Mouse (Mus musculus) testis, adult 2 months (tissue): ENCODE measurements around the gene Cyp2d9. TPM values are rescaled to one million over a fixed set of nuclear protein-coding genes. Genes with fewer than 3 reads are reported as not detected.

ENCODE experiments used
- H3K27ac ChIP-seq: fragments of 200-500 bp; 2 replicates; pipeline ENCODE4 v1.5.1; 2012; ENCODE audit warnings: low read depth, low read length; ENCODE audit not compliant: control insufficient read depth, insufficient read depth
- H3K27me3 ChIP-seq: fragments of 200-500 bp; 2 replicates; pipeline ENCODE4 v1.6.1; 2012; ENCODE audit warnings: mild to moderate bottlenecking, low read length, moderate library complexity; ENCODE audit not compliant: control insufficient read depth, insufficient read depth
- H3K36me3 ChIP-seq: fragments of 200-500 bp; 2 replicates; pipeline ENCODE4 v1.6.1; 2012; ENCODE audit warnings: mild to moderate bottlenecking, low read length; ENCODE audit not compliant: control insufficient read depth, insufficient read depth
- H3K4me1 ChIP-seq: fragments of 200-500 bp; 2 replicates; pipeline ENCODE4 v1.6.1; 2012; ENCODE audit warnings: low read length; ENCODE audit not compliant: control insufficient read depth, insufficient read depth
- H3K4me3 ChIP-seq: fragments of 200-500 bp; 2 replicates; pipeline ENCODE4 v1.5.1; 2012; ENCODE audit warnings: low read depth, mild to moderate bottlenecking, low read length, moderate library complexity, mixed read lengths; ENCODE audit not compliant: control insufficient read depth
- CTCF ChIP-seq: fragments of 200-500 bp; IDR thresholded peaks from 2 replicates; pipeline ENCODE4 v1.5.1; 2012; ENCODE audit warnings: low read depth, mild to moderate bottlenecking, inconsistent platforms, low read length, moderate library complexity; ENCODE audit not compliant: control insufficient read depth, insufficient read depth, insufficient replicate concordance
- POLR2A ChIP-seq: fragments of 200-500 bp; IDR thresholded peaks from 2 replicates; pipeline ENCODE4 v1.6.1; 2012; ENCODE audit warnings: low read depth, mild to moderate bottlenecking, inconsistent platforms, low read length, moderate library complexity; ENCODE audit not compliant: control insufficient read depth
- polyA plus RNA-seq: library from polyadenylated mRNA; depleted of rRNA; stranded (reverse); fragments of >200 nt; gene quantifications from 2 replicates; pipeline ENCODE4 v1.2.3, GENCODE M21; 2012

Cyp2d9 gene
- polyA plus RNA-seq, 1 experiment, result not detected

GRCm38 (mm10) chr15:82423471-82423870, 9.8 kb upstream of the Cyp2d9 start:
- no peaks in the 10 kb centered on the region for H3K4me1 ChIP-seq
- TF ChIP-seq CTCF (no peak), POLR2A (no peak)
- no peak overlapping the region for H3K27ac ChIP-seq
- H3K27me3 ChIP-seq, result no peaks in the 10 kb centered on the region
- H3K4me3 ChIP-seq, result no peak overlapping the region
- no peaks in the 10 kb centered on the region for H3K36me3 ChIP-seq

GRCm38 (mm10) chr15:82433621-82434020, 384 bp downstream of the Cyp2d9 start:
- Histone ChIP-seq H3K36me3 (no peaks in the 10 kb centered on the region), H3K27me3 (no peaks in the 10 kb centered on the region)

GRCm38 (mm10) chr15:82434541-82434940, 1.3 kb downstream of the Cyp2d9 start:
- Histone ChIP-seq H3K27me3 (no peaks in the 10 kb centered on the region), H3K4me3 (no peak overlapping the region), H3K36me3 (no peaks in the 10 kb centered on the region), H3K27ac (no peak overlapping the region), H3K4me1 (no peaks in the 10 kb centered on the region)
- TF ChIP-seq CTCF (no peak), POLR2A (no peak)

More at GRCm38 (mm10) chr15:82433621-82434020, 384 bp downstream of the Cyp2d9 start:
- no peak overlapping the region for H3K4me3 ChIP-seq
- no peak overlapping the region for H3K27ac ChIP-seq
- H3K4me1 ChIP-seq, result no peaks in the 10 kb centered on the region
- no peak for TF ChIP-seq POLR2A
- TF ChIP-seq CTCF, result no peak

GRCm38 (mm10) chr15:82435011-82435410, 1.8 kb downstream of the Cyp2d9 start:
- no peak overlapping the region for H3K4me3 ChIP-seq
- no peak for TF ChIP-seq CTCF
- no peak for TF ChIP-seq POLR2A
- no peaks in the 10 kb centered on the region for H3K36me3 ChIP-seq
- no peak overlapping the region for H3K27ac ChIP-seq
- H3K27me3 ChIP-seq, result no peaks in the 10 kb centered on the region
- no peaks in the 10 kb centered on the region for H3K4me1 ChIP-seq

GRCm38 (mm10) chr15:82435606-82436005, 2.4 kb downstream of the Cyp2d9 start:
- Histone ChIP-seq H3K4me3 (no peak overlapping the region), H3K27ac (no peak overlapping the region), H3K4me1 (no peaks in the 10 kb centered on the region), H3K27me3 (no peaks in the 10 kb centered on the region), H3K36me3 (no peaks in the 10 kb centered on the region)
- no peak for TF ChIP-seq CTCF

- Histone ChIP-seq H3K27me3 (no peaks in the 10 kb centered on the region), H3K4me1 (no peaks in the 10 kb centered on the region), H3K36me3 (no peaks in the 10 kb centered on the region), H3K4me3 (no peak overlapping the region), H3K27ac (no peak overlapping the region)
- TF ChIP-seq POLR2A (no peak), CTCF (no peak)
Measured at GRCm38 (mm10) chr15:82437975-82438617, 4.9 kb downstream of the Cyp2d9 start.

GRCm38 (mm10) chr15:82443658-82444057, 10.4 kb downstream of the Cyp2d9 start:
- Histone ChIP-seq H3K4me3 (no peak overlapping the region), H3K27me3 (no peaks in the 10 kb centered on the region), H3K4me1 (no peaks in the 10 kb centered on the region), H3K27ac (no peak overlapping the region), H3K36me3 (no peaks in the 10 kb centered on the region)
- TF ChIP-seq POLR2A, result no peak
- TF ChIP-seq CTCF, result no peak
